Mouse (Mus musculus) liver, embryonic 14.5 days (tissue): ENCODE measurements at regions not wholly inside any gene's neighbourhood (a gene's known extent, or its start where the extent isn't known, plus 50 kb on each side); places are given as distances from the start of the nearest gene placed in this dataset.

Source experiments
- ATAC-seq: fragments of 200-750 bp; cut with Nextera tagmentation; 2 replicates; pipeline ENCODE4 v1.8.0; 2017; ENCODE audit warnings: moderate number of reproducible peaks, mild to moderate bottlenecking, moderate library complexity; ENCODE audit not compliant: insufficient read depth
- DNase-seq, 3 experiments: peaks; one replicate each; pipeline ENCODE4 v3.0.0-alpha.2; 2012 to 2013; ENCODE audit warnings: low read depth in 3 of 3, low spot score in 3 of 3
- H3K27ac ChIP-seq: fragments of 300-500 bp; sonication (generic); 2 replicates; pipeline ENCODE4 v1.5.1; 2014; ENCODE audit warnings: moderate library complexity, mild to moderate bottlenecking, control low read depth, inconsistent platforms
- H3K27me3 ChIP-seq: fragments of 300-500 bp; sonication (generic); 2 replicates; pipeline ENCODE4 v1.6.1; 2014; ENCODE audit warnings: mild to moderate bottlenecking, low read length, moderate library complexity; ENCODE audit not compliant: control insufficient read depth, insufficient read depth
- H3K36me3 ChIP-seq: fragments of 300-500 bp; sonication (generic); replicated peaks from 2 replicates; pipeline ENCODE4 v1.6.1; 2014; ENCODE audit warnings: low read depth; ENCODE audit not compliant: control insufficient read depth, insufficient read depth
- H3K4me1 ChIP-seq, 2 experiments: fragments of 200-500 bp in 1 of 2; fragments of 300-500 bp in 1 of 2; sonication (generic) in 1 of 2; replicated peaks; 2 replicates each; pipeline ENCODE4 v1.6.1; 2012 to 2014; ENCODE audit warnings: antibody characterized with exemption in 1 of 2, inconsistent platforms in 1 of 2, low read length in 1 of 2; ENCODE audit not compliant: control insufficient read depth in 2 of 2, insufficient read depth in 2 of 2
- H3K4me2 ChIP-seq: fragments of 300-500 bp; sonication (generic); 2 replicates; pipeline ENCODE4 v1.6.1; 2014; ENCODE audit warnings: low read depth, mild to moderate bottlenecking, control low read depth, moderate library complexity
- H3K4me3 ChIP-seq, 2 experiments: fragments of 200-500 bp in 1 of 2; fragments of 300-500 bp in 1 of 2; sonication (generic) in 1 of 2; 2 replicates each; pipeline ENCODE4 v1.5.1; 2012 to 2014; ENCODE audit warnings: low read depth in 2 of 2, low read length in 2 of 2, mild to moderate bottlenecking in 2 of 2, control low read depth in 1 of 2, inconsistent platforms in 1 of 2, moderate library complexity in 1 of 2; ENCODE audit not compliant: insufficient read depth in 1 of 2
- H3K9ac ChIP-seq: fragments of 300-500 bp; sonication (generic); replicated peaks from 2 replicates; pipeline ENCODE4 v1.6.1; 2014; ENCODE audit warnings: mild to moderate bottlenecking, control low read depth, moderate library complexity
- H3K9me3 ChIP-seq: fragments of 300-500 bp; sonication (generic); 2 replicates; pipeline ENCODE4 v1.6.1; 2016; ENCODE audit warnings: low read length, mixed read lengths; ENCODE audit not compliant: control insufficient read depth
- CTCF ChIP-seq: IDR thresholded peaks from 2 replicates; pipeline ENCODE4 v1.5.1; 2016; ENCODE audit warnings: antibody characterized with exemption, low read depth, control low read depth
- EP300 ChIP-seq: IDR thresholded peaks from 2 replicates; pipeline ENCODE4 v1.6.1; 2016; ENCODE audit warnings: antibody characterized with exemption, low read depth
- WGBS: fragments of 180-500 bp; shearing (Covaris S2); extraction: QIAGEN DNeasy Blood & Tissue Kit; methylation state at CpG from one replicate; pipeline ENCODE4 v1.1.7; 2014; ENCODE audit not compliant: insufficient replicate concordance; 5-methylcytosine and 5-hydroxymethylcytosine counted together

DNA sequence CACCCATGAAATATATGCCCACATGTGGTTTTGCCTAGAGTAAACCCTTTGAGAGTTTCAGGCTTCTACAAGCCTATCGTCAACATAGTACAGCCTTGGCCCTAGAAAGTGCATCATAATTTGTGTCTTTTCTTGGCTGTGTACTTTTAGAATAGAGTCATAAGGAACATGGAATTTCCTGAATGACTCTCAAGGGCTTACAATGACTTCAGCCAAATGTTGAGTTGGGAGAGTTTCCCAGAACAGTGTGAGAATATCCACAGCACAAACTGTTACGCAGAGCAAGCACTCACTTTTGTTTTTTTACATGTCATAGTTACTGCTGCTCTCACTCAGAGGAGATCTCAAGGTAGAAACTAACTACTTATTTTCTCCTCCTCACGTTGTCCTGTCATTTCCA is 152.5 kb downstream of the Spry2 start:
- no peak for TF ChIP-seq EP300
- no peak for TF ChIP-seq CTCF
- WGBS: 70% methylated on average over 3 of the region's 3 CpGs
- ATAC-seq (no peak), DNase-seq (no peak)
- no peak overlapping the region for H3K4me2 ChIP-seq
- H3K36me3 ChIP-seq: no peaks in the 10 kb centered on the region
- H3K9me3 ChIP-seq: no peaks in the 10 kb centered on the region
- no peak overlapping the region for H3K4me3 ChIP-seq
- H3K9ac ChIP-seq: no peak overlapping the region
- H3K4me1 ChIP-seq: no peaks in the 10 kb centered on the region
- H3K27me3 ChIP-seq: no peaks in the 10 kb centered on the region
- H3K27ac ChIP-seq: no peak overlapping the region

DNA sequence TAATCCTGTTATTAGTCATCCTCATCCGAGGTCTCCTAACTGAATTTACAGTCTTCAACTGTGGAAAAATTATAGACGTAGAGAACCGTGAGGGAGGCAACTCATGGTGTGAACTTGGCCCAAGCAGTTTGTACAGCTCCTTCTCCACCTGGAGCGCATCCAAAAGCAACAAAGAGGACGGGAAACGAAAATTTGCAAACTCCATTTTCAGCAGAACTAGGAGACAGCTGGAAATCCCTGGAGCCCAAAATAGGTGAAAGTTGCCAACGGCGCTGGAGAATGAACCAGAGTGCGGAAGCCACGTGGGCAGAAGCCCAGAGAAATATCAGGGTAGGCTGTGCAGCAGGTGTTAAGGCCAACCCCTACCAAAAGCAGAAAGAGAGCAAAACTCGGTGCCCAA is 155.7 kb downstream of the Spry2 start:
- no peaks in the 10 kb centered on the region for H3K36me3 ChIP-seq
- H3K4me3 ChIP-seq: no peak overlapping the region
- TF ChIP-seq EP300 (no peak), CTCF (no peak)
- no peak overlapping the region for H3K4me2 ChIP-seq
- H3K27ac ChIP-seq: no peak overlapping the region
- DNase-seq: no peak
- ATAC-seq: no peak
- H3K27me3 ChIP-seq: no peaks in the 10 kb centered on the region
- 68% methylated on average over 11 of the region's 11 CpGs for WGBS
- no peaks in the 10 kb centered on the region for H3K4me1 ChIP-seq
- no peak overlapping the region for H3K9ac ChIP-seq
- H3K9me3 ChIP-seq: no peaks in the 10 kb centered on the region

- Histone ChIP-seq H3K9ac (no peak overlapping the region), H3K4me2 (no peak overlapping the region), H3K36me3 (no peaks in the 10 kb centered on the region), H3K9me3 (no peaks in the 10 kb centered on the region), H3K27ac (no peak overlapping the region), H3K4me3 (no peak overlapping the region), H3K4me1 (peaks cover 0 to 5% of the 10 kb centered on the region in 2 experiments; a peak in 2 of 4 replicates), H3K27me3 (no peaks in the 10 kb centered on the region)
- 72% methylated on average over 5 of the region's 5 CpGs for WGBS
- DNase-seq (no peak), ATAC-seq (no peak)
- TF ChIP-seq CTCF (no peak), EP300 (no peak)
Observed at GRCm38 (mm10) chr14:105738568-105738967, 158.1 kb downstream of the Spry2 start.

- Histone ChIP-seq H3K9me3 (no peaks in the 10 kb centered on the region), H3K4me1 (peaks cover 0 to 13% of the 10 kb centered on the region in 2 experiments; a peak in 2 of 4 replicates), H3K4me3 (no peak overlapping the region), H3K36me3 (no peaks in the 10 kb centered on the region), H3K27ac (no peak overlapping the region), H3K27me3 (no peaks in the 10 kb centered on the region), H3K9ac (no peak overlapping the region), H3K4me2 (no peak overlapping the region)
- WGBS: 15% methylated on average over 6 of the region's 6 CpGs
- ATAC-seq (no peak), DNase-seq (no peak)
- TF ChIP-seq EP300 (no peak), CTCF (no peak)
Observed at GRCm38 (mm10) chr14:105736352-105736751, 160.3 kb downstream of the Spry2 start.

- TF ChIP-seq CTCF (no peak), EP300 (no peak)
- no peaks in the 10 kb centered on the region for H3K9me3 ChIP-seq
- H3K4me3 ChIP-seq: no peak overlapping the region
- no peak for DNase-seq
- H3K4me1 ChIP-seq: peaks cover 0 to 20% of the 10 kb centered on the region in 2 experiments; a peak in 2 of 4 replicates
- no peak overlapping the region for H3K4me2 ChIP-seq
- no peak overlapping the region for H3K9ac ChIP-seq
- H3K27me3 ChIP-seq: no peaks in the 10 kb centered on the region
- ATAC-seq: no peak
- no peak overlapping the region for H3K27ac ChIP-seq
- 51% methylated on average over 7 of the region's 7 CpGs for WGBS
- no peaks in the 10 kb centered on the region for H3K36me3 ChIP-seq
Observed at GRCm38 (mm10) chr14:105734291-105734690, 162.3 kb downstream of the Spry2 start.
